Mouse (Mus musculus) lung, postnatal 0 days (tissue): ENCODE measurements at regions not wholly inside any gene's neighbourhood (a gene's known extent, or its start where the extent isn't known, plus 50 kb on each side); places are given as distances from the start of the nearest gene placed in this dataset.

Experiments used
- ATAC-seq: fragments of 200-750 bp; cut with Nextera tagmentation; 2 replicates; pipeline ENCODE4 v1.8.0; 2017; ENCODE audit warnings: moderate library complexity
- DNase-seq: peaks from one replicate; pipeline ENCODE4 v3.0.0-alpha.2; 2016; ENCODE audit warnings: low spot score
- H3K27ac ChIP-seq: fragments of 300-500 bp; sonication (generic); 2 replicates; pipeline ENCODE4 v1.5.1; 2014; ENCODE audit warnings: antibody characterized with exemption, mild to moderate bottlenecking, low read length, mixed read lengths
- H3K27me3 ChIP-seq: fragments of 300-500 bp; sonication (generic); replicated peaks from 2 replicates; pipeline ENCODE4 v1.6.1; 2014; ENCODE audit warnings: low read length, mixed read lengths; ENCODE audit not compliant: insufficient read depth
- H3K36me3 ChIP-seq: fragments of 300-500 bp; sonication (generic); 2 replicates; pipeline ENCODE4 v1.6.1; 2014; ENCODE audit warnings: low read length, mixed read lengths; ENCODE audit not compliant: insufficient read depth
- H3K4me1 ChIP-seq: fragments of 300-500 bp; sonication (generic); 2 replicates; pipeline ENCODE4 v1.6.1; 2014; ENCODE audit warnings: antibody characterized with exemption, low read depth, low read length, mixed read lengths; ENCODE audit not compliant: insufficient read depth
- H3K4me2 ChIP-seq: fragments of 300-500 bp; sonication (generic); replicated peaks from 2 replicates; pipeline ENCODE4 v1.6.1; 2014; ENCODE audit warnings: low read depth, mild to moderate bottlenecking, low read length, moderate library complexity, mixed read lengths
- H3K4me3 ChIP-seq: fragments of 300-500 bp; sonication (generic); 2 replicates; pipeline ENCODE4 v1.5.1; 2014; ENCODE audit warnings: low read depth, low read length
- H3K9ac ChIP-seq: fragments of 300-500 bp; sonication (generic); replicated peaks from 2 replicates; pipeline ENCODE4 v1.6.1; 2014; ENCODE audit warnings: low read depth, mild to moderate bottlenecking
- H3K9me3 ChIP-seq: fragments of 300-500 bp; sonication (generic); 2 replicates; pipeline ENCODE4 v1.6.1; 2016; ENCODE audit warnings: low read length, mixed read lengths
- CTCF ChIP-seq: IDR thresholded peaks from 2 replicates; pipeline ENCODE4 v1.5.1; 2016; ENCODE audit warnings: antibody characterized with exemption, mild to moderate bottlenecking
- EP300 ChIP-seq: IDR thresholded peaks from 2 replicates; pipeline ENCODE4 v1.6.1; 2016; ENCODE audit warnings: antibody characterized with exemption, mild to moderate bottlenecking, control low read depth
- WGBS: fragments of 180-500 bp; shearing (Covaris S2); extraction: QIAGEN DNeasy Blood & Tissue Kit; methylation state at CpG from one replicate; pipeline ENCODE4 v1.1.7; 2014; 5-methylcytosine and 5-hydroxymethylcytosine counted together

- no peaks in the 10 kb centered on the region for H3K9me3 ChIP-seq
- no peak for ATAC-seq
- H3K9ac ChIP-seq, result no peak overlapping the region
- H3K36me3 ChIP-seq, result no peaks in the 10 kb centered on the region
- no peaks in the 10 kb centered on the region for H3K27me3 ChIP-seq
- TF ChIP-seq CTCF (no peak), EP300 (no peak)
- no peak overlapping the region for H3K4me3 ChIP-seq
- WGBS, result 58% methylated on average over 6 of the region's 6 CpGs
- no peak overlapping the region for H3K4me2 ChIP-seq
- DNase-seq, result no peak
- H3K27ac ChIP-seq, result no peak overlapping the region
- no peaks in the 10 kb centered on the region for H3K4me1 ChIP-seq
Measured at GRCm38 (mm10) chr8:104009306-104009705, 92.1 kb upstream of the Cdh5 start.

GRCm38 (mm10) chr8:104022231-104022630, 79.2 kb upstream of the Cdh5 start:
- ATAC-seq (no peak), DNase-seq (no peak)
- peak overlapping the region; percentile 54 for H3K27ac ChIP-seq
- no peaks in the 10 kb centered on the region for H3K9me3 ChIP-seq
- no peak overlapping the region for H3K9ac ChIP-seq
- H3K36me3 ChIP-seq, result no peaks in the 10 kb centered on the region
- no peaks in the 10 kb centered on the region for H3K27me3 ChIP-seq
- no peak overlapping the region for H3K4me2 ChIP-seq
- 73% methylated on average over 7 of the region's 7 CpGs for WGBS
- no peaks in the 10 kb centered on the region for H3K4me1 ChIP-seq
- no peak overlapping the region for H3K4me3 ChIP-seq
- TF ChIP-seq EP300, result no peak
- TF ChIP-seq CTCF, result no peak

DNA sequence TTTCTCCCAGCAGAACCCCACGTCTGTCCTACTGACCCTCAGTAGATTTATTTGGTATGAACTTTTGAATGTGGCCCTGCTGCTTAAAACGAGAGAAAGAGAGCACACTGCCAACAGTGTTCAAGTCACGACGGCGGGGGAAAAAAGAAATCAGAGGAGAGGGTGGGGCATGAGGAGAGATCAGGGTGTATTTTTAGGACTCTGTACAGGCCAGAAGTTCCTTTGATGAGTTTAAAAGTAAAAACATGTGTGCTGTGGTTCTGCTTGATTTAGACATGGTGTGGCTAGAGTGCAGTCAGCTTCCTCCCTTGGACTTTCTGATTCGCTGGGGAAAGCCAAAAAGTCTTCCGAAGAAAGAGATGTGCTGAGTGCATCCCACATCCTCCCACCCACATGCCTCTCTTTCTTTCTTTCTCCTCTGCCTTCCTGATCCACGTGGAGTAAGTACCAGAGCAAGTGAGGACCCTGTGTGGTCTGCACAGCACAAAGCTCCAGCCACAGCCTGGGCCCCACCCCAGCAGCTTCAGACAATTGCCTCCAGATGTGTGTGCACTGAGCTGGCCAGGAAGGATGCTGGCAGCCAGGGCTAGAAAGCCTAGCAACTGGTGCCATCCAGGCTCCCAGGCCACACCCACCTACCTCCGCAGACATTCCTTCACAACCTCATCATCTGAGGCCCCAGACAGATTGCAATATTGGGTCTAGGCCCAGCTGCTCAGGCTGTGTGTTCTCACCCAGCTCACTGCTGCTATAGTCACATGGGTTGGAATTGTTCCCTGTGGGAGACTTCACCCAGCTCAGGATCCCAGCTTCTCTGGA, 78.5 kb upstream of the Cdh5 start:
- Histone ChIP-seq H3K4me1 (no peaks in the 10 kb centered on the region), H3K4me2 (no peak overlapping the region), H3K9me3 (no peaks in the 10 kb centered on the region), H3K36me3 (no peaks in the 10 kb centered on the region), H3K9ac (no peak overlapping the region), H3K27me3 (no peaks in the 10 kb centered on the region), H3K27ac (peak overlapping the region; percentile 54), H3K4me3 (no peak overlapping the region)
- DNase-seq, result peak; percentile 81
- peak; percentile 74 for ATAC-seq
- no peak for TF ChIP-seq CTCF
- TF ChIP-seq EP300, result 0 out of 2 replicates have a peak, but pooled peaks have one; percentile 12
- WGBS, result 49% methylated on average over 9 of the region's 9 CpGs

GRCm38 (mm10) chr8:104027161-104027821, 74.1 kb upstream of the Cdh5 start:
- WGBS, result 72% methylated on average over 11 of the region's 11 CpGs

GRCm38 (mm10) chr8:104028626-104029025, 72.8 kb upstream of the Cdh5 start:
- H3K9ac ChIP-seq, result no peak overlapping the region
- H3K4me2 ChIP-seq, result peak overlapping the region; percentile 31
- H3K36me3 ChIP-seq, result no peaks in the 10 kb centered on the region
- peak; percentile 99 for TF ChIP-seq CTCF
- TF ChIP-seq EP300, result no peak
- no peaks in the 10 kb centered on the region for H3K27me3 ChIP-seq
- no peak overlapping the region for H3K27ac ChIP-seq
- H3K4me3 ChIP-seq, result no peak overlapping the region
- DNase-seq (peak; percentile 89), ATAC-seq (peak; percentile 91)
- WGBS, result 3% methylated on average over 22 of the region's 22 CpGs
- no peaks in the 10 kb centered on the region for H3K4me1 ChIP-seq
- H3K9me3 ChIP-seq, result peaks cover 6% of the 10 kb centered on the region; the same call in 1 of the 2 replicates

More at GRCm38 (mm10) chr8:104027161-104027821, 74.1 kb upstream of the Cdh5 start:
- H3K9me3 ChIP-seq, result peaks cover 6% of the 10 kb centered on the region; the same call in 1 of the 2 replicates
- no peaks in the 10 kb centered on the region for H3K36me3 ChIP-seq
- TF ChIP-seq CTCF (peak; percentile 76), EP300 (no peak)
- H3K4me3 ChIP-seq, result no peak overlapping the region
- ATAC-seq (no peak), DNase-seq (peak; percentile 73)
- H3K27ac ChIP-seq, result no peak overlapping the region
- H3K4me2 ChIP-seq, result no peak overlapping the region
- no peaks in the 10 kb centered on the region for H3K27me3 ChIP-seq
- H3K9ac ChIP-seq, result no peak overlapping the region
- H3K4me1 ChIP-seq, result no peaks in the 10 kb centered on the region

- WGBS, result 88% methylated on average over 2 of the region's 2 CpGs
- no peak overlapping the region for H3K4me2 ChIP-seq
- no peaks in the 10 kb centered on the region for H3K27me3 ChIP-seq
- H3K9me3 ChIP-seq, result peaks cover 6% of the 10 kb centered on the region; the same call in 1 of the 2 replicates
- no peaks in the 10 kb centered on the region for H3K36me3 ChIP-seq
- no peak overlapping the region for H3K27ac ChIP-seq
- ATAC-seq, result no peak
- no peak overlapping the region for H3K9ac ChIP-seq
- TF ChIP-seq CTCF (peak; percentile 64), EP300 (no peak)
- H3K4me1 ChIP-seq, result no peaks in the 10 kb centered on the region
- no peak overlapping the region for H3K4me3 ChIP-seq
- DNase-seq, result no peak
Measured at GRCm38 (mm10) chr8:104032179-104032578, 69.2 kb upstream of the Cdh5 start.
